Mouse (Mus musculus): ENCODE measurements around the gene G6pc3.

DNA sequence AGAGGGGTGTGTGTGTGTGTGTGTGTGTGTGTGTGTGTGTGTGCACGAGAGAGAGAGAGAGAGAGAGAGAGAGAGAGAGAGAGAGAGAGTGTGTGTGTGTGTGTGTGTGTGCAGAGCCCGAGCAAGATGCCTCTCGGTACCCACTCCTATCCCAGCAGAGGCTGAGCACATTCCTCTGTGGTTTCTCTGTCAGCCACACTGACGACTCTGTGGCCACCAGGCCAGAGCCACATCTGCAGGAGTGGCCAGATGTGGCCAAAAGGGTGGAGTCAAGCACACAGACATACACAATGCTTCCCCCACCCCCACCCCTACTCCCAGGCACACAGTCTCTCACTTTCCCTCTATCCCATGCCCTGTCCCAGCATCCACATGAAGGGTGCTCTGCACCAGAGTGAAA, 19.4 kb downstream of the G6pc3 start:
- TF ChIP-seq CTCF (conservative IDR thresholded peaks at IDR 0.05 in 1 of 2, IDR thresholded peaks at IDR 0.05 in 1 of 2; ENCODE audit: low read depth in 2 of 2, low read length in 2 of 2), result no peak
- no peak for TF ChIP-seq RCOR1 (conservative IDR thresholded peaks at IDR 0.05; ENCODE audit: low read depth, low read length)
- TF ChIP-seq POLR2A (IDR thresholded peaks at IDR 0.05; ENCODE audit: low read depth, low read length), result no peak
- no peak for TF ChIP-seq KAT2A (IDR thresholded peaks at IDR 0.05; ENCODE audit: insufficient replicate concordance, low read length)
- no peak for TF ChIP-seq MAX (IDR thresholded peaks at IDR 0.05; ENCODE audit: low read length)
- TF ChIP-seq EP300 (IDR thresholded peaks at IDR 0.05; ENCODE audit: low read length), result no peak
- no peak for TF ChIP-seq ETS1 (conservative IDR thresholded peaks at IDR 0.05; ENCODE audit: low read depth, low read length)
- no peak for TF ChIP-seq TBP (conservative IDR thresholded peaks at IDR 0.05; ENCODE audit: low read depth, low read length)
- no peak for TF ChIP-seq NELFE (IDR thresholded peaks at IDR 0.05; ENCODE audit: low read depth, low read length)
- TF ChIP-seq CHD1 (IDR thresholded peaks at IDR 0.05; ENCODE audit: low read depth, low read length), result no peak
- TF ChIP-seq POLR2AphosphoS2 (IDR thresholded peaks at IDR 0.05; ENCODE audit: low read depth, low read length), result no peak
- TF ChIP-seq ZC3H11A (IDR thresholded peaks at IDR 0.05; ENCODE audit: low read depth, low read length), result no peak
- no peak for TF ChIP-seq SMC3 (IDR thresholded peaks at IDR 0.05; ENCODE audit: low read depth, low read length)
- TF ChIP-seq UBTF (IDR thresholded peaks at IDR 0.05; ENCODE audit: low read depth, low read length), result no peak

Measured in CH12.LX (cell line).